Mouse (Mus musculus): Measurements from ENCODE around the gene Yeats2. TPM values are rescaled to one million over a fixed set of nuclear protein-coding genes. Genes with fewer than 3 reads are reported as not detected.

Yeats2 gene
- total and polyA plus RNA-seq, 3 experiments = 7.2 to 8.7 (median 7.7) TPM

DNA sequence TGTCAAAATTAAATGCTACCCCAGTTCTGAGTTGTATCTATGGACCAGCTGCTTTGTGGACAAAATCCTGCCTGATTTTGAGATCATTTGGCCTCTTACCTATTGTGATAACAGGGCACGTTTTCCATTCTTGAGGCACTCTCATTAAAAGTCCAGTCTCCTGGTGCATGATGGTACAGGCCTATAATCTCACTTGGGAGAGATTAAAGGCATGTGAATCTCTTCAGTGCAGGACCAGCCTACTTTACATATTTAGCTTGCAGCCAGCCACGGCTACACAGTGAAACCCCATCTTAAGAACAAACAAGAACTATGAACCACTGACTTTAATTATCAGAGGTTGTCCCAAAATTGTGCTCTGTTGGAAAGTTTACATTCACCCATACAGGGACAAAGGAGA, 10.5 kb upstream of the Yeats2 start:
- DNase-seq = no peak
- intact Hi-C loops (cut with DNase I) = no loop called here
- no peaks in the 10 kb centered on the region; the same call in 1 of the 2 replicates for H3K36me3 ChIP-seq (ENCODE audit: control insufficient read depth, insufficient read depth, low read length)
- no peaks in the 10 kb centered on the region for H3K4me1 ChIP-seq (ENCODE audit: control insufficient read depth, insufficient read depth, low read length)
- H3K79me2 ChIP-seq (replicated peaks; ENCODE audit: control insufficient read depth, insufficient read depth, low read length) = no peaks in the 10 kb centered on the region
- TF ChIP-seq CTCF (IDR thresholded peaks at IDR 0.05) (no peak), EP300 (IDR thresholded peaks at IDR 0.05; ENCODE audit: insufficient read depth, low read depth, low read length) (no peak), POLR2A (IDR thresholded peaks at IDR 0.05; ENCODE audit: insufficient read depth, low read depth, low read length) (no peak)
- H3K4me3 ChIP-seq = no peak overlapping the region
- no peak overlapping the region for H3K27ac ChIP-seq
- H3K9ac ChIP-seq (ENCODE audit: low read depth, low read length) = no peak overlapping the region
- WGBS = 27% methylated on average over 2 of the region's 2 CpGs
- H3K27me3 ChIP-seq (ENCODE audit: control insufficient read depth, insufficient read depth, low read length) = no peaks in the 10 kb centered on the region

DNA sequence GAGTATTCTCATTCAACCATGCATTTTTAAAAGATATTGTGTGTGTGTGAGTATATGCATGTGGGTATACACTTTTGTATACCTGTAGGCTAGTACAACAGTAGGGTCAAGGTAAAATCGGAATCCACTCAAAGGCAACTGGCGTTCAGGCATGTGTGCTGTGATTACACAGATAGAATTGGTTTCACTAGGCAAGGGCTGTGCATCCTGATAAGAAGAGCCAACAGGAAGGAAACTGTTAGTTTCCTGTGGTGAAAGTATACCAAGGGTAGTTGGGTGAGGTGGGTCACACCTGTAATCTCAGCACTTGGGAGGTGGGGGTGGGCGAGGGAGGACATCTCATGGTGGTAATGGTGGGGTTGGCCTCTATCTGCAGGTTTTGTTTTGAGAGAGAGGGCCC, 3.7 kb downstream of the Yeats2 start:
- Histone ChIP-seq H3K9ac (ENCODE audit: low read depth, low read length) (no peak overlapping the region), H3K79me2 (replicated peaks; ENCODE audit: control insufficient read depth, insufficient read depth, low read length) (peaks cover 6% of the 10 kb centered on the region), H3K27ac (no peak overlapping the region), H3K4me3 (no peak overlapping the region), H3K4me1 (ENCODE audit: control insufficient read depth, insufficient read depth, low read length) (peaks cover 8% of the 10 kb centered on the region), H3K36me3 (ENCODE audit: control insufficient read depth, insufficient read depth, low read length) (peaks cover 10% of the 10 kb centered on the region), H3K27me3 (ENCODE audit: control insufficient read depth, insufficient read depth, low read length) (no peaks in the 10 kb centered on the region)
- TF ChIP-seq CTCF (IDR thresholded peaks at IDR 0.05) = no peak
- no peak for TF ChIP-seq POLR2A (IDR thresholded peaks at IDR 0.05; ENCODE audit: insufficient read depth, low read depth, low read length)
- TF ChIP-seq EP300 (IDR thresholded peaks at IDR 0.05; ENCODE audit: insufficient read depth, low read depth, low read length) = no peak
- no peak for DNase-seq
- intact Hi-C loops (cut with DNase I) = loop anchor here (5.0 kb wide), 2 partner anchors 158 to 162 kb away; partner anchors contain the start of genes Klhl6 and Parl
- 71% methylated on average over 3 of the region's 3 CpGs for WGBS

DNA sequence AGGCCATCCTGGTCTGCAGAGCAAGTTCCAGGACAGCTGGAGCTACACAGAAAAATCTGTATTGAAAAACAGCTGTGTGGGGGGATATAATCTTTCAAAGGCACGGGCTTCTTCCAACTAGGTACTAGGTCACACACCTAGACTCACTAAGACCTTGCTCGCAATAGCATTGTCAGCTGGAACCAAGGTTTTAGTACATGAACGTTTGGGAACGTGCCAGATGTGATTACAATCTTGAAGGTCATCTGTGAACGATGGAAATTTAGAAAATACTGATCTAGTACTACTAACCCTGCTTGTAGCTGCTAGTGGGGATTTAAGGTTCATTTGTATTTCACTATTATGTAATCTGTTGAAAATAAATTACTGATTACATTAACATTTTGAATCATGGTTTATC, 11.1 kb downstream of the Yeats2 start:
- 31% methylated on average over 5 of the region's 5 CpGs for WGBS
- TF ChIP-seq POLR2A (IDR thresholded peaks at IDR 0.05; ENCODE audit: insufficient read depth, low read depth, low read length) = no peak
- no peak for TF ChIP-seq EP300 (IDR thresholded peaks at IDR 0.05; ENCODE audit: insufficient read depth, low read depth, low read length)
- TF ChIP-seq CTCF (IDR thresholded peaks at IDR 0.05) = no peak
- Histone ChIP-seq H3K36me3 (ENCODE audit: control insufficient read depth, insufficient read depth, low read length) (peaks cover 17% of the 10 kb centered on the region), H3K4me1 (ENCODE audit: control insufficient read depth, insufficient read depth, low read length) (peaks cover 11% of the 10 kb centered on the region), H3K79me2 (replicated peaks; ENCODE audit: control insufficient read depth, insufficient read depth, low read length) (peaks cover 1% of the 10 kb centered on the region), H3K27ac (peak overlapping the region; percentile 12; the same call in 1 of the 2 replicates), H3K27me3 (ENCODE audit: control insufficient read depth, insufficient read depth, low read length) (no peaks in the 10 kb centered on the region), H3K9ac (ENCODE audit: low read depth, low read length) (no peak overlapping the region), H3K4me3 (no peak overlapping the region)
- DNase-seq = no peak
- intact Hi-C loops (cut with DNase I) = no loop called here

DNA sequence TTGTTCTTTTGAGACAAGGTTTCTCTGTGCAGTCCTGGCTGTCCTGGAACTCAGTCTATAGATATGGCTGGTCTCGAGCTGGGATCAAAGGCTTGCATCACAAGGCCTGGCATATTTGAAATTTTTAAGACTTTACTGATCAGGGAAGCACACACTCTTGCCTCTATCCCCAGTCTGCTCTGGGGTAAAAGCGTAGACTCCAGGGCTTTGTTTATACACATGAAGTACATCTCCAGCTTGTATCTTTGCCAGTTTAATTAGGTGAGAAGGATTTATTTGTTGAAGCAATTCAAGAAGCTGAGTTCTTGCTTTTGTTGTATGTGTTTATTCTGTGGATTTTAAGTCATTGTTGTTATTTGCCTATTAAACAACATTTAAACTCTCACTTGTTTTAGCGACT, 12.9 kb downstream of the Yeats2 start:
- TF ChIP-seq EP300 (IDR thresholded peaks at IDR 0.05; ENCODE audit: insufficient read depth, low read depth, low read length) = no peak
- TF ChIP-seq CTCF (IDR thresholded peaks at IDR 0.05) = no peak
- TF ChIP-seq POLR2A (IDR thresholded peaks at IDR 0.05; ENCODE audit: insufficient read depth, low read depth, low read length) = no peak
- intact Hi-C loops (cut with DNase I) = no loop called here
- no peak for DNase-seq
- H3K27me3 ChIP-seq (ENCODE audit: control insufficient read depth, insufficient read depth, low read length) = no peaks in the 10 kb centered on the region
- no peak overlapping the region for H3K4me3 ChIP-seq
- peaks cover 11% of the 10 kb centered on the region for H3K4me1 ChIP-seq (ENCODE audit: control insufficient read depth, insufficient read depth, low read length)
- no peak overlapping the region for H3K9ac ChIP-seq (ENCODE audit: low read depth, low read length)
- peaks cover 17% of the 10 kb centered on the region for H3K36me3 ChIP-seq (ENCODE audit: control insufficient read depth, insufficient read depth, low read length)
- H3K79me2 ChIP-seq (replicated peaks; ENCODE audit: control insufficient read depth, insufficient read depth, low read length) = peaks cover 1% of the 10 kb centered on the region
- H3K27ac ChIP-seq = no peak overlapping the region
- WGBS = 70% methylated on average over 3 of the region's 3 CpGs

DNA sequence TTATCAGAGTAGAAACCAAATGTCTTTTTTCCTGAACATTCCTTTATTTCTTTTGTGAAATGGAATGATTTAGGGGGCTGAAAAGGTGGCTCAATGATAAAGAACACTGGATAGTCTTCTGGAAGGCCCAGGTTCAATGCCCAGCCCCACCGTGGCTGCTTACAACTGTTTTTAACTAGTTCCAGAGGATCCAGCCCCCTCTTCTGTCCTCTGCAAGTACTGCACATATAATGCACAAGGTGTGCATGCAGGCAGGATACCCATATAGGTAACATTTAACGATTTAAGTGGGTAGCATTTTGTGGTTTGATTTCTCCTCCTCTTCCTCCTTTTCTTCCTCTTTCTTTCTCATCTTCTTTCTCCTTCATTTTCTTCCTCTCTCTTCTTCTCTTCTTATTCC, 19.3 kb downstream of the Yeats2 start:
- Histone ChIP-seq H3K79me2 (replicated peaks; ENCODE audit: control insufficient read depth, insufficient read depth, low read length) (no peaks in the 10 kb centered on the region), H3K27ac (no peak overlapping the region), H3K4me1 (ENCODE audit: control insufficient read depth, insufficient read depth, low read length) (no peaks in the 10 kb centered on the region), H3K4me3 (no peak overlapping the region), H3K9ac (ENCODE audit: low read depth, low read length) (no peak overlapping the region), H3K27me3 (ENCODE audit: control insufficient read depth, insufficient read depth, low read length) (no peaks in the 10 kb centered on the region), H3K36me3 (ENCODE audit: control insufficient read depth, insufficient read depth, low read length) (0 out of 2 replicates have a peak, but pooled peaks cover 1% of the 10 kb centered on the region)
- DNase-seq = no peak
- 80% methylated on average over 2 of the region's 2 CpGs for WGBS
- TF ChIP-seq POLR2A (IDR thresholded peaks at IDR 0.05; ENCODE audit: insufficient read depth, low read depth, low read length) (no peak), EP300 (IDR thresholded peaks at IDR 0.05; ENCODE audit: insufficient read depth, low read depth, low read length) (no peak), CTCF (IDR thresholded peaks at IDR 0.05) (peak; percentile 54)
- intact Hi-C loops (cut with DNase I) = no loop called here

DNA sequence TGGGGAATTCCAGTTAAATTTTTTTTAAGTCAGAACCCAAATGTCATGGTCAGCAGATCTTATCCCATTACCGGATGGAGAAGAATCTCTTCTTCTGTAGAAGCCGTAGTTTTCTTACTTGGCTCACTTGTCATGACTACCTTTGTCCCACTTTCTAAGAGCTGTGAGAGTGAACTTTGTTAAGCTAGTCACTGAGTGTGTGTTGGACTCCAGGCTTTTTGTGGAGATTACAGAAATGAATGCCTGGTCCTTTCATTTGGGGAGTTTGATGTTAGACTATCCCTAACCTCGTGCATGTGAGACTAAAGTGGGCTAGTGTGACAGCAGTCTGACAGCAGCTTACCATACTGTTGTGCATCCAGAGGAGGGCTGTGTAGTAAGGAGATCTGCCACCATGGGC, 28.2 kb downstream of the Yeats2 start:
- WGBS = 86% methylated on average over 3 of the region's 3 CpGs
- Histone ChIP-seq H3K79me2 (replicated peaks; ENCODE audit: control insufficient read depth, insufficient read depth, low read length) (no peaks in the 10 kb centered on the region), H3K27me3 (ENCODE audit: control insufficient read depth, insufficient read depth, low read length) (no peaks in the 10 kb centered on the region), H3K4me3 (no peak overlapping the region), H3K9ac (ENCODE audit: low read depth, low read length) (no peak overlapping the region), H3K27ac (no peak overlapping the region), H3K36me3 (ENCODE audit: control insufficient read depth, insufficient read depth, low read length) (no peaks in the 10 kb centered on the region), H3K4me1 (ENCODE audit: control insufficient read depth, insufficient read depth, low read length) (peaks cover 1% of the 10 kb centered on the region; the same call in 1 of the 2 replicates)
- no peak for TF ChIP-seq EP300 (IDR thresholded peaks at IDR 0.05; ENCODE audit: insufficient read depth, low read depth, low read length)
- no peak for TF ChIP-seq POLR2A (IDR thresholded peaks at IDR 0.05; ENCODE audit: insufficient read depth, low read depth, low read length)
- DNase-seq = no peak
- intact Hi-C loops (cut with DNase I) = no loop called here

All from heart, adult 2 months (tissue).